Mouse (Mus musculus) embryonic facial prominence, embryonic 10.5 days (tissue): ENCODE measurements around the gene Capn12. TPM values are rescaled to one million over a fixed set of nuclear protein-coding genes. Genes with fewer than 3 reads are reported as not detected.
"Not testable (repeated sequence)": the region's sequence is repeated elsewhere in the genome, so short reads cannot be mapped to it uniquely, and the experiment has no call there.

Source experiments
- DNase-seq: peaks from one replicate; pipeline ENCODE4 v3.0.0-alpha.2; 2017; ENCODE audit warnings: low spot score
- H3K27ac ChIP-seq: fragments of 300-500 bp; sonication (generic); replicated peaks from 2 replicates; pipeline ENCODE4 v1.5.1; 2016; ENCODE audit warnings: mild to moderate bottlenecking
- H3K27me3 ChIP-seq: fragments of 300-500 bp; sonication (generic); replicated peaks from 2 replicates; pipeline ENCODE4 v1.6.1; 2016; ENCODE audit warnings: low read depth, mild to moderate bottlenecking; ENCODE audit not compliant: poor library complexity, severe bottlenecking
- H3K36me3 ChIP-seq: fragments of 300-500 bp; sonication (generic); replicated peaks from 2 replicates; pipeline ENCODE4 v1.6.1; 2016; ENCODE audit warnings: mild to moderate bottlenecking, moderate library complexity
- H3K4me1 ChIP-seq: fragments of 300-500 bp; sonication (generic); 2 replicates; pipeline ENCODE4 v1.6.1; 2016
- H3K4me3 ChIP-seq: fragments of 300-500 bp; sonication (generic); 2 replicates; pipeline ENCODE4 v1.5.1; 2016; ENCODE audit warnings: mild to moderate bottlenecking, moderate library complexity
- H3K9me3 ChIP-seq: fragments of 300-500 bp; sonication (generic); 2 replicates; pipeline ENCODE4 v1.6.1; 2016; ENCODE audit warnings: mild to moderate bottlenecking
- WGBS: fragments of 180-500 bp; shearing (Covaris S2); methylation state at CpG from one replicate; pipeline ENCODE4 v1.1.7; 2016; 5-methylcytosine and 5-hydroxymethylcytosine counted together
- polyA plus RNA-seq: library from polyadenylated mRNA; unstranded; fragments of >200 nt; fragmentation: Nextera tagmentation; extraction: Ambion mirVana; gene quantifications from 2 replicates; pipeline ENCODE4 v1.2.1, GENCODE M21; 2016

Gene Capn12
- polyA plus RNA-seq, 1 experiment from 2014 or later: 0.55 TPM

- Histone ChIP-seq H3K36me3 (no peaks in the 10 kb centered on the region), H3K9me3 (no peaks in the 10 kb centered on the region), H3K4me1 (peaks cover 28% of the 10 kb centered on the region), H3K27ac (no peak overlapping the region), H3K4me3 (no peak overlapping the region), H3K27me3 (peaks cover 25% of the 10 kb centered on the region)
- no peak for DNase-seq
- WGBS: 84% methylated on average over 11 of the region's 11 CpGs
Measured at GRCm38 (mm10) chr7:28883039-28883438, 1.8 kb downstream of the Capn12 start.

- WGBS: 88% methylated on average over 4 of the region's 4 CpGs
- H3K36me3 ChIP-seq, H3K9me3 ChIP-seq, DNase-seq, H3K27ac ChIP-seq, H3K4me3 ChIP-seq: not testable (repeated sequence)
- Histone ChIP-seq H3K27me3 (peaks cover 32% of the 10 kb centered on the region), H3K4me1 (peaks cover 34% of the 10 kb centered on the region)
Measured at GRCm38 (mm10) chr7:28883704-28884103, 2.5 kb downstream of the Capn12 start.

GRCm38 (mm10) chr7:28886486-28886885 is 5.3 kb downstream of the Capn12 start:
- no peaks in the 10 kb centered on the region for H3K9me3 ChIP-seq
- H3K27ac ChIP-seq: no peak overlapping the region
- WGBS: 24% methylated on average over 14 of the region's 14 CpGs
- H3K36me3 ChIP-seq: peaks cover 10% of the 10 kb centered on the region
- peaks cover 58% of the 10 kb centered on the region for H3K27me3 ChIP-seq
- H3K4me1 ChIP-seq: peaks cover 28% of the 10 kb centered on the region
- H3K4me3 ChIP-seq: no peak overlapping the region
- DNase-seq: peak; percentile 43

- DNase-seq: no peak
- Histone ChIP-seq H3K4me3 (peak overlapping the region; percentile 52), H3K27ac (no peak overlapping the region), H3K4me1 (peaks cover 20% of the 10 kb centered on the region), H3K9me3 (no peaks in the 10 kb centered on the region), H3K27me3 (peaks cover 58% of the 10 kb centered on the region), H3K36me3 (peaks cover 31% of the 10 kb centered on the region)
- WGBS: 1% methylated on average over 27 of the region's 27 CpGs
Measured at GRCm38 (mm10) chr7:28888701-28889161, 7.5 kb downstream of the Capn12 start.

- WGBS: 95% methylated on average over 17 of the region's 17 CpGs
- DNase-seq: no peak
- H3K36me3 ChIP-seq: peaks cover 70% of the 10 kb centered on the region
Measured at GRCm38 (mm10) chr7:28892601-28893000, 11.4 kb downstream of the Capn12 start.

GRCm38 (mm10) chr7:28893643-28894265 is 12.5 kb downstream of the Capn12 start:
- H3K4me3 ChIP-seq: no peak overlapping the region; the same call in 1 of the 2 replicates
- H3K36me3 ChIP-seq: peaks cover 81% of the 10 kb centered on the region
- DNase-seq: peak; percentile 77
- H3K4me1 ChIP-seq: peaks cover 14% of the 10 kb centered on the region
- H3K27me3 ChIP-seq: peaks cover 26% of the 10 kb centered on the region
- no peak overlapping the region for H3K27ac ChIP-seq
- no peaks in the 10 kb centered on the region for H3K9me3 ChIP-seq
- 51% methylated on average over 7 of the region's 7 CpGs for WGBS

More at GRCm38 (mm10) chr7:28892601-28893000, 11.4 kb downstream of the Capn12 start:
- Histone ChIP-seq H3K4me1 (peaks cover 23% of the 10 kb centered on the region), H3K4me3 (no peak overlapping the region), H3K27ac (no peak overlapping the region), H3K9me3 (no peaks in the 10 kb centered on the region), H3K27me3 (peaks cover 37% of the 10 kb centered on the region)

GRCm38 (mm10) chr7:28894942-28895341 is 13.7 kb downstream of the Capn12 start:
- 0 out of 2 replicates have a peak, but pooled peaks cover 8% of the 10 kb centered on the region for H3K4me1 ChIP-seq
- WGBS: 66% methylated on average over 5 of the region's 5 CpGs
- peaks cover 93% of the 10 kb centered on the region for H3K36me3 ChIP-seq
- peaks cover 14% of the 10 kb centered on the region for H3K27me3 ChIP-seq
- no peak overlapping the region for H3K27ac ChIP-seq
- H3K9me3 ChIP-seq: no peaks in the 10 kb centered on the region
- DNase-seq: no peak
- H3K4me3 ChIP-seq: no peak overlapping the region; the same call in 1 of the 2 replicates

- H3K9me3 ChIP-seq: no peaks in the 10 kb centered on the region
- no peak for DNase-seq
- no peaks in the 10 kb centered on the region for H3K27me3 ChIP-seq
- H3K27ac ChIP-seq: no peak overlapping the region
- H3K4me3 ChIP-seq: no peak overlapping the region
- 0 out of 2 replicates have a peak, but pooled peaks cover 8% of the 10 kb centered on the region for H3K4me1 ChIP-seq
- peaks cover 99% of the 10 kb centered on the region for H3K36me3 ChIP-seq
- 97% methylated on average over 6 of the region's 6 CpGs for WGBS
Measured at GRCm38 (mm10) chr7:28897661-28898060, 16.4 kb downstream of the Capn12 start.

GRCm38 (mm10) chr7:28899972-28900371 is 18.8 kb downstream of the Capn12 start:
- Histone ChIP-seq H3K27ac (no peak overlapping the region), H3K27me3 (no peaks in the 10 kb centered on the region), H3K4me3 (no peak overlapping the region), H3K4me1 (0 out of 2 replicates have a peak, but pooled peaks cover 1% of the 10 kb centered on the region), H3K9me3 (no peaks in the 10 kb centered on the region), H3K36me3 (peaks cover 100% of the 10 kb centered on the region)
- 86% methylated on average over 4 of the region's 4 CpGs for WGBS
- no peak for DNase-seq

GRCm38 (mm10) chr7:28901311-28902125 is 20.3 kb downstream of the Capn12 start:
- H3K27me3 ChIP-seq: no peaks in the 10 kb centered on the region
- no peaks in the 10 kb centered on the region for H3K4me1 ChIP-seq
- H3K9me3 ChIP-seq: no peaks in the 10 kb centered on the region
- H3K4me3 ChIP-seq: no peak overlapping the region
- no peak for DNase-seq
- WGBS: 91% methylated on average over 13 of the region's 13 CpGs
- H3K27ac ChIP-seq: no peak overlapping the region
- peaks cover 100% of the 10 kb centered on the region for H3K36me3 ChIP-seq

GRCm38 (mm10) chr7:28902180-28902579 is 21.0 kb downstream of the Capn12 start:
- no peak for DNase-seq
- WGBS: 93% methylated on average over 6 of the region's 6 CpGs
- no peaks in the 10 kb centered on the region for H3K9me3 ChIP-seq
- H3K36me3 ChIP-seq: peaks cover 100% of the 10 kb centered on the region
- H3K4me1 ChIP-seq: no peaks in the 10 kb centered on the region
- H3K27ac ChIP-seq: no peak overlapping the region
- H3K27me3 ChIP-seq: no peaks in the 10 kb centered on the region
- no peak overlapping the region for H3K4me3 ChIP-seq

GRCm38 (mm10) chr7:28902809-28903208 is 21.6 kb downstream of the Capn12 start:
- Histone ChIP-seq H3K27me3 (no peaks in the 10 kb centered on the region), H3K4me1 (no peaks in the 10 kb centered on the region), H3K4me3 (no peak overlapping the region), H3K36me3 (peaks cover 100% of the 10 kb centered on the region), H3K9me3 (no peaks in the 10 kb centered on the region), H3K27ac (no peak overlapping the region)
- 98% methylated on average over 3 of the region's 3 CpGs for WGBS
- no peak for DNase-seq
